ENCODE assay signal across 15 mouse cellular contexts in genomic region chr2:66146473-66146872, GRCm38 (mm10). TPM values are rescaled to one million over a fixed set of nuclear protein-coding genes. Genes with fewer than 3 reads are reported as not detected.
DNase-seq lines count a peak whose midpoint lies in the region; ATAC-seq lines count a peak whose summit lies in the region.
"Had no signal": no experiment of that assay in that cellular context is flagged by ENCODE, and none has a peak within 500 bp of the region (broad histone marks: within the 10 kb centered on the region; RNA-seq: fewer than 3 reads in every experiment).

No protein-coding gene starts in this region.

- peak; percentile 51; the same call in 1 of the 2 replicates for ATAC-seq in forebrain, embryonic 15.5 days (replicated peaks)
- ATAC-seq in forebrain, embryonic 13.5 days = no peak
- ATAC-seq: lung, postnatal 0 days had no signal

- no peaks in the 10 kb centered on the region for H3K9me3 ChIP-seq in forebrain, embryonic 15.5 days
- H3K9me3 ChIP-seq in forebrain, embryonic 13.5 days (replicated peaks) = no peaks in the 10 kb centered on the region
- H3K9me3 ChIP-seq: limb, embryonic 15.5 days had no signal

- no peaks in the 10 kb centered on the region for H3K4me1 ChIP-seq in forebrain, embryonic 15.5 days
- no peaks in the 10 kb centered on the region for H3K4me1 ChIP-seq in forebrain, embryonic 13.5 days

- H3K27ac ChIP-seq in forebrain, embryonic 15.5 days (replicated peaks) = no peak overlapping the region
- no peak overlapping the region; the same call in 1 of the 2 replicates for H3K27ac ChIP-seq in forebrain, embryonic 13.5 days

- H3K4me2 ChIP-seq in forebrain, embryonic 15.5 days (replicated peaks) = no peak overlapping the region
- H3K4me2 ChIP-seq in forebrain, embryonic 13.5 days = no peak overlapping the region
- H3K4me2 ChIP-seq: limb, embryonic 15.5 days had no signal

- H3K27me3 ChIP-seq in forebrain, embryonic 15.5 days = no peaks in the 10 kb centered on the region
- H3K27me3 ChIP-seq in forebrain, embryonic 13.5 days = no peaks in the 10 kb centered on the region
- H3K27me3 ChIP-seq: limb, embryonic 15.5 days had no signal

- peak; percentile 33 for DNase-seq in layer of hippocampus, adult 11-12 months (ENCODE audit: low spot score)
- no peak for DNase-seq in layer of hippocampus, adult 9-10 months (ENCODE audit: low spot score)
- peak; percentile 42 for DNase-seq in testis, postnatal 10 days (ENCODE audit: low spot score)
- DNase-seq in testis, postnatal 14 days (ENCODE audit: low spot score) = no peak
- no peak for DNase-seq in lung, postnatal 36 days
- DNase-seq in gastrocnemius, postnatal 10 days = no peak
- DNase-seq: adrenal gland, postnatal 10 days; cerebellum, postnatal 36 days; right cerebral cortex, postnatal 25 days had no signal

- no peak overlapping the region for H3K9ac ChIP-seq in forebrain, embryonic 15.5 days (replicated peaks)
- H3K9ac ChIP-seq in forebrain, embryonic 13.5 days = no peak overlapping the region
- H3K9ac ChIP-seq: limb, embryonic 15.5 days had no signal

- WGBS in forebrain, embryonic 15.5 days = 25% methylated on average over 4 of the region's 4 CpGs
- WGBS in forebrain, embryonic 13.5 days = 36% methylated on average over 4 of the region's 4 CpGs

- H3K4me3 ChIP-seq in forebrain, embryonic 15.5 days = no peak overlapping the region
- H3K4me3 ChIP-seq in forebrain, embryonic 13.5 days = no peak overlapping the region
- H3K4me3 ChIP-seq: erythroblast, embryonic 14.5 days; limb, embryonic 15.5 days had no signal

- H3K36me3 ChIP-seq in forebrain, embryonic 15.5 days = no peaks in the 10 kb centered on the region
- H3K36me3 ChIP-seq in forebrain, embryonic 13.5 days (ENCODE audit: poor library complexity, severe bottlenecking) = no peaks in the 10 kb centered on the region
- H3K36me3 ChIP-seq: limb, embryonic 15.5 days had no signal

RNA-seq across cellular contexts. Expression of gene Galnt3, which starts 21.7 kb away (rescaled TPM):
- polyA plus RNA-seq in forebrain, embryonic 15.5 days (2015; fragmentation: Nextera tagmentation; extraction: Ambion mirVana) = 0.69 and 1.1 TPM in 2 replicates
- polyA plus RNA-seq in forebrain, embryonic 13.5 days (2015; fragmentation: Nextera tagmentation; extraction: Ambion mirVana) = 0.41 and 0.73 TPM in 2 replicates
- total RNA-seq in gastrocnemius, postnatal 10 days (2021) = 1 to 10 TPM in 1 of 2 experiments, not detected in 1; 2.0 TPM
- total RNA-seq: heart, adult 8-10 months had no signal
- polyA plus RNA-seq: erythroblast, embryonic 14.5 days had no signal

Comparison
In these comparisons a context has a peak if more than half of its experiments do, and no peak if none do; other contexts are left out.
1. DNase-seq: peak in layer of hippocampus, adult 11-12 months (single experiment) and testis, postnatal 10 days (single experiment); none in layer of hippocampus, adult 9-10 months (single experiment), testis, postnatal 14 days (single experiment), lung, postnatal 36 days (single experiment) and gastrocnemius, postnatal 10 days (single experiment).